Mouse (Mus musculus) ES-CJ7 (cell line): ENCODE measurements at regions not wholly inside any gene's neighbourhood (a gene's known extent, or its start where the extent isn't known, plus 50 kb on each side); places are given as distances from the start of the nearest gene placed in this dataset.

Experiments
- DNase-seq: peaks from one replicate; pipeline ENCODE4 v3.0.0; 2011; ENCODE audit warnings: low read depth, low spot score

- no peak for DNase-seq
Measured at GRCm38 (mm10) chr16:93141967-93142366, 316.0 kb upstream of the Runx1 start.

- no peak for DNase-seq
Measured at GRCm38 (mm10) chr16:93140535-93141110, 314.7 kb upstream of the Runx1 start.

DNA sequence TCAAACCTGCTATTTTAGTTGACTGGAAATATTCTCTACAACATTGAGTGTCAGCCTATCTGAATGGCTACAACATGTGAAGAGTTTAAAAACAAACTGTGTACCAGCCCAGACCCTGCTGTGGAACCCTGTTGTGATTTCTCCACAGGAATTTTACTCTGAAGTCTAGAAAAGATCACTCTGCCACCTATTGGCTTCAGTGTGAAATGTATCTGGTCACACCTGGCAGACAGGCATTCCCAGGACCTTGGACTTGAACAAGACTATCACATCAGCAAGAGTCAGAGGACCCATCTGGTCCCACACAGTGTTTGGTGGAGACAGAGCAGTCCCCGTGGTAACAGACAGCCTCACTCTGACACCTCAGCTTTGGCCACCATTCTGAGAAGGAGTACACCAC, 311.3 kb upstream of the Runx1 start:
- DNase-seq, result peak; percentile 30

- DNase-seq, result no peak
Measured at GRCm38 (mm10) chr16:93131404-93131803, 305.5 kb upstream of the Runx1 start.

- DNase-seq, result no peak
Measured at GRCm38 (mm10) chr16:93130622-93131021, 304.7 kb upstream of the Runx1 start.

DNA sequence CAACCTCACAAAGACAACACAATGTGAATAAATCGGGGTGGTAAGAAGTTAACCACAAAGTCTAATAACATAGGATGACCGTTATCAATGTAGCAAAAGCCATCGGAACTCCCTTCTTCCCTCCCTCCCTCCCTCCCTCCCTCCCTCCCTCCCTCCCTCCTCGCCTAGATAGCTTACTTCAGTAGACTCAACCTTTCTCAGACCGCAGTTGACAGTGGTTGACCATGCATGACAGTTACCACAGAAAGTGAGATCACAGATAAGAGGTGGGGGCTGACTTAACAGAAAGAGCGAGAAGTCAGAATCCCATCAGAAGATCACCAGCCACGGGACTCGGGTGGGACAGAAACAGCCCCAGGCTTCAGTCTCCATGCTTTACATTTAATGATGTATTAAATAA, 297.8 kb upstream of the Runx1 start:
- DNase-seq, result no peak

- DNase-seq, result no peak
Measured at GRCm38 (mm10) chr16:93116111-93116969, 290.4 kb upstream of the Runx1 start.

DNA sequence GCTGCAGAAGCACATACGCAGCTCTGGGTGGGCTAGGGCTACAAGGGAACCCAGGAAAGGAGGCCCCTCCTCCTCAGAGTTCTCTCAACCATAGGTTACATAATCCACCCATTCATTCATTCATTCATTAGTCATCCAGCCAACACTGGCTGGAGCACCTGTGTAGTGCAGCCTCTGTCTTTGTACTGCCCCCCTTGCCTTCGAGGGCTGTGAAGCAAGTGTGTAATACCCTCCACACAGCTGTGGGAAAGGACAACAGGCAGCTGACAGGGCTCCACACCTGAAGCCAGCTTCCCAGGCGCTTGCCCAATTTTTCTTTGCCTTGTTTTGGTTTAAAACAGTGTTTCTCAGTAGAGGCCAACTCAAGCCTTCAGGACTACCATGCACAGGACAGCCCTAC, 285.0 kb upstream of the Runx1 start:
- DNase-seq, result no peak

DNA sequence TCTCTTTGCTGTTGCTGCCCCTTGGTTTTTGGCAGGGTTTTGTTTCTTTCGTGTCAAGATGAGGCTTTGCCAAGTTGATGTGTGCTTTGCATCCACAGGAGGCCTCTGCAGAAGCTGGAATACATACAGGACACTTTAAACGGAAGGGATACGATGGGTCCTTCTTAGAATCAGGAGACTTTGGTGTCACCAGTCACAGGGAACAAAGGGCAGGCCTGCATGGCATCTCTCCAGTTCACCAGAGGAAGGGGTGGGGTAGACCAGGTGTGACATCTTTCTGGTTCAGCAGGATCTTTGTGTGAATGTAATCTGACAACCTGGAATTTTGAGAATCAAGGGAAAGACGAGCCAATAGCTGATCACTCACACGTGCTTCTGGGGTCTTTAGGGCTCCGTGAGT, 284.5 kb upstream of the Runx1 start:
- no peak for DNase-seq

GRCm38 (mm10) chr16:93109683-93110407, 283.9 kb upstream of the Runx1 start:
- no peak for DNase-seq

GRCm38 (mm10) chr16:93107524-93107845, 281.5 kb upstream of the Runx1 start:
- peak; percentile 5 for DNase-seq

GRCm38 (mm10) chr16:93106811-93107523, 281.0 kb upstream of the Runx1 start:
- no peak for DNase-seq

GRCm38 (mm10) chr16:93102174-93102573, 276.2 kb upstream of the Runx1 start:
- DNase-seq, result no peak

DNA sequence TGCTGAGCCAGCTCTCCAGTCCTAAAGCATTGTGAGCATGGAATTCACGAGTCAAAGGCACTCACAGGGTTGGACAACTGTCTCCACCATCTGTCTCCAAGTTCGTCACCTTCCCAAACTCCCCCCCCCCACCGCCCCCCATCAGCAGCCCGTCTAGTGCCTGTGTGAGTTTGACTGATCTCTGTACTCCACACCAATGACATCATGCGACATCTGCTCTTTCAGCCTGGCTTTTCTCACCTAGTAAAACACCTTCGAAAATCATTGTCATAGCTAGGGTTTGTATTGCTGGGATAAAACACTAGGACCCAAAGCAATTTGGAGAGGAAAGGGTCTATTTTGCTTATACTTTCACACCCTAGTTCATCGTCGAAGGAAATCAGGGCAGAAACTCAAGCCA, 272.1 kb upstream of the Runx1 start:
- no peak for DNase-seq

DNA sequence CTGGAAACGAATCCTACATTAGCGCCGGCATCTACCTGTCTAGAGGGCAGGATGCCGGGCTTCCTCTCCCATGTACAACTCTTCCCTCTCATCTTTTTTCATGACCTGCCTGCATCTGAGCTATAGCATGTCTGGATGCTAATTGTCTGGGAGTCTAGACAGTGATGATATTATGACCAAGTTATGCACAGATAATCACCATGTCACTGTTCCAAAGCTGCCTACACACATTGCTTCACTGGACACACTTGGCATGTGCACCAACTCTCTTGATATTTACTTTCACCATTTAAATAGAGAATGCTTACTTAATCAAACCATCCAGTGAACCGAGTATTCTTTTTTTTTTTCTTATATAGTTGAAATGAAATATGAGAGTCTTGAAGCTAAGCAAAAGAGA, 270.2 kb upstream of the Runx1 start:
- no peak for DNase-seq

DNA sequence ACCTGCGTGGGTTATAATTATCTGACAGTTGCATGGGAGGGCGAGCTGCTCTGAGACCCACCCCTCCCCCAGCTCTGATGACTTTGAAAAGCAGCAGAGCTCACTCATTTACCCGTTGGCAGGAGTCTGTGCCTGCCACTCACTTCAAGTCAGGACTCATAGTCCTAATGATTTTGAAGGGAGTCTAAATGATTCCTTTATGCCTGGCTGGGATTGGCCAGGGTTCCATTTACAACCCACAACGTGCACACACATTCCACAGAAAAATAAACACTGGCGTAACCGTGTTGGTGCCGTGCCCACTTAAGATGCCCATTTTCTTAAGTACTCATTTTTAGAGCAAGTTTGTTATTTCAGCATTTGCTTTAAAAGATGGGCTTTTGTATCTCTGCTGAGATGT, 266.8 kb upstream of the Runx1 start:
- DNase-seq, result no peak

- DNase-seq, result no peak
Measured at GRCm38 (mm10) chr16:93085227-93085883, 259.4 kb upstream of the Runx1 start.

GRCm38 (mm10) chr16:93083756-93084155, 257.8 kb upstream of the Runx1 start:
- DNase-seq, result no peak

GRCm38 (mm10) chr16:93083142-93083541, 257.2 kb upstream of the Runx1 start:
- no peak for DNase-seq

GRCm38 (mm10) chr16:93081533-93081932, 255.6 kb upstream of the Runx1 start:
- no peak for DNase-seq

DNA sequence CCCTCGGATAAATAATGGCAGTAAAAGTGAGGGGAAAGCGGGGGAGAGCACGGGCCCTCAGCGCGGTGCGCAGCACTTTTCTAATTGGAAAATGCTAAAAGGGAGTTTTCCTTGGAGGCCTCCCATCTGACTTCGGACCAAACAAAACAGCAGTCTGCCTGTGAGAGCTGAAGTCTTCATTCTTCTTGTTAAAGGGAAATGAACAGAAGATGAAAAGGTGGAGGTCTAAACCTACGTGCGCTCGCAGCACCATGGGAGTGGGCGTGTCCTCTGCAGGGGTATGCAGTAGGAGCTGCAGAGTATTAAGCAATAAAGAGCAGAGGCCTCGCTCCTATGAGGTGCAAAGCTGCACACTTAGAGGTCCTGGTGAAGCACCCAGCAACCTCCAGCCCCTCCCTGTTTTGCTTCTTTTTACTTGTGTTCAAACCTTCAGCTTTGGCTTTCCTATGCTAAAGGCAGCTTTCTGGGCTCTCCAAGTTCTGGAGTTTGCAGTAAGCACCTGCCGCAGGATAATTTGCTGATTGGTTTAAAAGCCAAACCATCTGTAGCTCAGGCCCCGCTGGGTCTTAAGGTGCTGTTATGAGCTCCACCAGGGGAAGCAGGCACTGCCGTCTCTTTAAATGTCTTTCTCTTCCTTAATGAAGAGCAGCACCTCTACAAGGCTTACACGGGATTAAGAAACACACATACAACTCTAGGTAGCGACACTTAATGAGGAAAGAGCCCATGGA, 253.9 kb upstream of the Runx1 start:
- no peak for DNase-seq
